Mouse (Mus musculus) lung, adult 2 months (tissue): Measurements from ENCODE around the gene Hist1h2aa. TPM values are rescaled to one million over a fixed set of nuclear protein-coding genes. Genes with fewer than 3 reads are reported as not detected.

Source experiments
- DNase-seq: peaks from one replicate; pipeline ENCODE4 v3.0.0; 2022
- H3K4me1 ChIP-seq: fragments of 200-500 bp; 2 replicates; pipeline ENCODE4 v1.6.1; 2011; ENCODE audit warnings: low read length; ENCODE audit not compliant: control insufficient read depth, insufficient read depth
- H3K4me3 ChIP-seq: fragments of 200-500 bp; replicated peaks from 2 replicates; pipeline ENCODE3; 2011; ENCODE audit warnings: low read depth, mild to moderate bottlenecking, control low read depth, low read length; ENCODE audit errors: extremely low read depth
- CTCF ChIP-seq: fragments of 200-500 bp; IDR thresholded peaks from 2 replicates; pipeline ENCODE4 v1.5.1; 2011; ENCODE audit warnings: mild to moderate bottlenecking, low read length, control low read depth; ENCODE audit not compliant: insufficient read depth
- POLR2A ChIP-seq: fragments of 200-500 bp; IDR thresholded peaks from 2 replicates; pipeline ENCODE4 v1.6.1; 2011; ENCODE audit warnings: low read depth, mild to moderate bottlenecking, control low read depth, low read length, borderline replicate concordance; ENCODE audit errors: extremely low read depth
- WGBS: fragments of 180-500 bp; shearing (Covaris S2); methylation state at CpG from one replicate; pipeline ENCODE4 v1.1.7; 2018; 5-methylcytosine and 5-hydroxymethylcytosine counted together
- polyA plus RNA-seq: library from polyadenylated mRNA; depleted of rRNA; stranded (reverse); fragments of >200 nt; gene quantifications from 2 replicates; pipeline ENCODE4 v1.2.3, GENCODE M21; 2012; rRNA removed

Gene Hist1h2aa
- polyA plus RNA-seq, 1 experiment: not detected

DNA sequence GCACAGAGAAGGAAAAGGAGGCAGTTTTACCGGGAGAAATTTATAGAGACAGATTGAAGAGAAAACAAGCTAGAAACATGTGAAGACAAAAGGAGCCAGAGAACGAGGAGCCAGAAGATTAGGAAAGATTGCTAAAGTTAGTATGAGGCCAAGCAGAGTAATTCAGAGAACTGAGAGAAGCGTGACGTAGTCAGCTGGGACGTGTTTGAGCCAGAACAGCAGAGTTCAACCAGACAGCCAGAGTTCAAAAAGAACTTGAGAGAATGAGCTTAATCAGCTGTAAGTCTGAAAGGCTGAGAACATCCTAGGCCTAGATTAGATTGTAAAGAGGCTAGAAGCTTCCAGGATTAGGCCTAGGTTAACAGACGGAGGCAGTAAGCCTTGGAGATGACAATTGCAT, 6.0 kb downstream of the Hist1h2aa start:
- H3K4me3 ChIP-seq: no peak overlapping the region
- no peak for DNase-seq
- TF ChIP-seq POLR2A (no peak), CTCF (no peak)
- 65% methylated on average over 6 of the region's 6 CpGs for WGBS
- no peaks in the 10 kb centered on the region for H3K4me1 ChIP-seq

DNA sequence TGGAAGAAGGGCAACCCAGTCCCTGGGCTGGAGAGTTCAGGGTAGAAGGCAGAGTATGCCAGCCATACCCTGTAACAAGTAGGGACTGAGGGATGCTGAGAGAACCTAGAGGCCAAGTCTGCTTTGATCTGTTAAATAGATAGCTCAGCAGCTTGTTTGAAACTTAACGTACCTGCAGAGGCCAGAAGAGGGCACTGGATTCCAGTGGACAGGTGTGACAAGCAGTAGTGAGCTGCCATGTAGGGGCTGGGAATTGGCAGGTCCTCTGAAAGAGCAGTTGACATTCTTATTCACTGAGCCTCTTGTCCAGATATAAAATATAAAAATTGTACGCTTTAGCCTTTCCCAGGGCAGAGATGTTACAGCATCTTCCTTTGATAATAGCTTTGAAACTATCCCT, 8.6 kb downstream of the Hist1h2aa start:
- WGBS: 54% methylated on average over 2 of the region's 2 CpGs
- Histone ChIP-seq H3K4me1 (no peaks in the 10 kb centered on the region), H3K4me3 (no peak overlapping the region)
- DNase-seq: no peak
- TF ChIP-seq CTCF: no peak

DNA sequence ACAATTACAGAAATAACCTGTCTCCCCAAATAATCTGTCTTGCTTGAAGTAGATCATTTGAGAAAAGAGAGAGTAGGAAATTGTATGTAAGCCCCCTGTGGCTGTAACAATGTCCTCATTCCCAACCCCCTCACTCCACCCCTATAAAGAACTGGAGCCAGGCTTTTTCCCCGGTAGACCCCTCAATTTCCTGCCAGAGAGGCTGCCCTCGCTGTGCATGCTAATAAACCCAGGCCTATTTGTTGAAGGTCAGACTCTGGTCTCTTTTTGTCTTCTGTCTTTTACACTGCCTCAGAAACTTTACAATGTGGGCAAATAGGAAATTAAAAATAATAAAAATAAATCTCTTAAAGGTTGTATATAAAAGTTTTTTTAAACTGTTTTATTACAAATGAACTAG, 12.0 kb downstream of the Hist1h2aa start:
- no peak for TF ChIP-seq POLR2A
- no peak for TF ChIP-seq CTCF
- Histone ChIP-seq H3K4me3 (no peak overlapping the region), H3K4me1 (no peaks in the 10 kb centered on the region)
- DNase-seq: no peak
- WGBS: 55% methylated on average over 2 of the region's 2 CpGs

DNA sequence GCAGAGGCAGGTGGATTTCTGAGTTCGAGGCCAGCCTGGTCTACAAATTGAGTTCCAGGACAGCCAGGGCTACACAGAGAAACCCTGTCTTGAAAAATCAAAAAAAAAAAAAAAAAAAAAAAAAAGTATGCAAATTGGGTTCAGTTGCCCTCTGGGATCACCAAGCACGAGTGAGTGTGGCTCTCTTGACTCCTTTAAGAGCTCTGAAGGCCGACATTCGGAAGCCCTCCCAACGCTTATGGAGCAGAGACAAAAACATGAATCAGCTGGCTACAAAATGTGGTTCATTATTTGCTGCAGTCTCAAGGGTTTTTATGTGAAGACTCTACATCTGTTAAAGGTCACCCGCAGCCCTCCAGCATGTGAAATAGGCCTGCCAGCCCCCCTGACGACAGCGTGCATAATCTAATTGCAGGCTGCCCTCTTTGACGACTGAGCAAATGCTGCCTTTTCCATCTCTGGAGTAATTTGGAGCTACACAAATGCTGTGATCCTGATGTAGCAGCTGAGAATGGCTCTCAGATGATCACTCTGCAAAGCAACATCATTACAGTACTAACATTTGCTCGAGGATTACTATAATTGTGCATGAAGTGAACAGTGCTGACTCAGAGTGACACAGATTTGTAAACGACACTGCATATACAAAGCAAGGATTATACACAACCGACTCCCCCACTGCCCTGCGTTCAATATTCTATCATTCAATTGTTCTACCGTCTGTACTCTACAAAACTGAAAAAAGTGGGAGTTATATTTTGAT, 15.4 kb downstream of the Hist1h2aa start:
- TF ChIP-seq POLR2A: no peak
- no peak for TF ChIP-seq CTCF
- Histone ChIP-seq H3K4me1 (no peaks in the 10 kb centered on the region), H3K4me3 (no peak overlapping the region)
- no peak for DNase-seq
- WGBS: 68% methylated on average over 14 of the region's 14 CpGs

DNA sequence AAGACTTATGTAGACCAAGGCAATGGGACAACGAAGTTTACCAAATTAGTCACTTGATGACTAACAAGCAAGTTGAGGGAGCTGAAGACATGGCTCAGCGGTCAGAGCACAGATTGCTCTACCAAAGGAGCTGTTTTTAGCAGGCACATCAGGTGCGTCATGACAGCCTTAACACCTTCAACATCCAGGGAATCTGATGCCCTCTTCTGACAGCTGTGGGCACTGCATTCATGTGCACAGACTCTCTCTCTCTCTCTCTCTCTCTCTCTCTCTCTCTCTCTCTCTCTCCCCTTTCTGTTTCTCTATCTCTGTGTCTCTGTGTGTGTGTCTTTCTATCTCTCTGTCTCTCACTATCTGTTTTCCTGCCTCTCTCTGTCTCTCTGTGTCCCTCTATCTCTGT, 16.7 kb downstream of the Hist1h2aa start:
- Histone ChIP-seq H3K4me1 (no peaks in the 10 kb centered on the region), H3K4me3 (no peak overlapping the region)
- TF ChIP-seq POLR2A: no peak
- TF ChIP-seq CTCF: peak; percentile 58
- WGBS: 53% methylated on average over 3 of the region's 3 CpGs
- DNase-seq: peak; percentile 19

DNA sequence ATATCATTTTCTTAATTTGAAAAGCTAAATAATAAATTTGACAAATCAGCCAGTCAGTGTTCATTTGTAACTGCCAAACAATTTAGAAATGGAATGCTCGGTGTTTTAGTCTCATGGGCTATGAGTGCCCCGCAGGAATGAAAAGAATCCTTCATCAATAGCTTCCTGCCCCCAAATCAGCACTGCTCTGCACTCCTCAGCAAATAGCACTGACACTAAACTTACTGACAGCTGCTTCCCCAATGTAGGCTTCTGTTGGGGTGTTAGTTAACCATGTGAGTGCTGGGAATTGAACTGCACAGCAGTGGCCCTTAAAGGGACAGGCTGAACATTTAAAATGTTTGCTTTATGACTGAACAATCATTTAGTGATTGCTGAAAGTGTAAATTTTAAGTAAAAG, 25.5 kb downstream of the Hist1h2aa start:
- TF ChIP-seq CTCF (no peak), POLR2A (no peak)
- Histone ChIP-seq H3K4me1 (no peaks in the 10 kb centered on the region), H3K4me3 (no peak overlapping the region)
- 20% methylated on average over 2 of the region's 2 CpGs for WGBS
- DNase-seq: no peak

DNA sequence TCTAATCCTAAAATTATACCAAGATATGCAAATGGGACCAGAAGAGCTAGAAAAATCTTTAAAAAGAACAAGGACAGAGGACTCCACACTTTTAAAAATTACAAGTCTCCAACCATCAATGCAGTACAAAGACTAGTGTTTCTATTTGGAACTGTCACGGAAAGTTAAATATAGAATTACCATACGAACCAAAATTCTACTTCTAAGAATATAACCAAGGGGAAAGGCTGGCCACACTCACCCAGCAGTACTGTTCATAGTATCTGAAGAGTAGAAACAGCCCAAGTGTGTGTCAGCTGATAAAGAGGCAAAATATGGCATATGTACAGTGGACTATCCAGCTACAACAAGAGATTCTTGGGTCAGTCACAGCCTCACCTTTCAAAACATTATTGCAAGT, 30.6 kb downstream of the Hist1h2aa start:
- WGBS: 70% methylated on average over 2 of the region's 2 CpGs
- DNase-seq: no peak
- no peak overlapping the region for H3K4me3 ChIP-seq
- H3K4me1 ChIP-seq: no peaks in the 10 kb centered on the region
- no peak for TF ChIP-seq CTCF
- TF ChIP-seq POLR2A: no peak

DNA sequence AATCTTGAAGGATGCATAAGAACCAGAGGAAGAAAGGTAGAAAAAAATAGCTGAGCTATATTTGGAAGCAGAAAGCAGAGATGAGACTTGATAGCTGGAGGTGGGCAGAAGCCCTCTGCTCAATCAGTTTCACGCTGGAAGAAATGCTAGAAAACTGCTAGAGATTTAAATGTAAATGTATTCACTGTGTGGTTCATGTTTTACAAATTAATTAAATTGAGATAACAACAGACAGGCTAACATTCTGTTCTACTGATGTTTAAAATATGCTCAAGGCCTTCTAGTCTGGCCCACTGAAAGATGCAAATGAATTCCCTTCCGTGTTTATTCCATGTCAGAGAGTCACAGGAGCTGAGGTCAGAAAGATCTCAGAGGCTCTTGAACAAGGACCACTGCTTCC, 37.6 kb downstream of the Hist1h2aa start:
- no peak overlapping the region for H3K4me3 ChIP-seq
- 63% methylated on average over 2 of the region's 2 CpGs for WGBS
- no peak for TF ChIP-seq CTCF
- TF ChIP-seq POLR2A: no peak
- H3K4me1 ChIP-seq: no peaks in the 10 kb centered on the region
- no peak for DNase-seq

DNA sequence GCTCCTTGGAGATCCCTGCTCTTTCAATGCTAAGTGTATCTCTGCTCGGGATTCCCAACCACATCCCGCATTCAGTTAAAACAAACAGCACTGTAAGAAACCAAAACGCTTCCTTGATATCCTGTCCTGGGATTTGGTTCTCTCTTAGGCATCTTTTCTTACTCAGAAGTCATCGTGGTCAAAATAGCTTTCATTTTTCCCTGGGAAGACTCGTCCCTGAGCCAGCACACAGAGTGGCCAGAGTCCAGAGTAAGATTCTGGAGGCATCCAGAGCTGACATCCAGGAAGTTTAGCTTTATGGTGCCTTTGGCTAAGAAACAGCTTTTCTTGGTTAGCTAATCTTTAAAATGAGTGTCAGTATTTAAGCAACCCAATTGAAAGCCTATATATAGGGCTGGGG, 38.0 kb downstream of the Hist1h2aa start:
- TF ChIP-seq POLR2A (no peak), CTCF (no peak)
- Histone ChIP-seq H3K4me1 (no peaks in the 10 kb centered on the region), H3K4me3 (no peak overlapping the region)
- no peak for DNase-seq
- WGBS: 37% methylated on average over 5 of the region's 5 CpGs

Other genes starting within 250 kb of the Hist1h2aa start
- gene Hist1h1t, start 238.6 kb upstream of the Hist1h2aa start, polyA plus RNA-seq: not detected in 2 replicates
- 6.3 and 6.8 TPM in 2 replicates for gene Hist1h4c, start 236.0 kb upstream of the Hist1h2aa start, polyA plus RNA-seq
- 21.3 and 24.2 TPM in 2 replicates for gene Hfe, start 223.6 kb upstream of the Hist1h2aa start, polyA plus RNA-seq
- gene Hist1h1c, start 195.7 kb upstream of the Hist1h2aa start, polyA plus RNA-seq: 38.1 and 46.7 TPM in 2 replicates
- gene Hist1h3c, start 188.9 kb upstream of the Hist1h2aa start, polyA plus RNA-seq: 1.2 and 2.9 TPM in 2 replicates
- 2.5 and 2.6 TPM in 2 replicates for gene Hist1h2bb, start 187.7 kb upstream of the Hist1h2aa start, polyA plus RNA-seq
- 2.0 and 3.9 TPM in 2 replicates for gene Hist1h2ab, start 183.3 kb upstream of the Hist1h2aa start, polyA plus RNA-seq
- 2.6 and 3.8 TPM in 2 replicates for gene Hist1h3b, start 182.2 kb upstream of the Hist1h2aa start, polyA plus RNA-seq
- 2.5 and 2.8 TPM in 2 replicates for gene Hist1h4b, start 177.4 kb upstream of the Hist1h2aa start, polyA plus RNA-seq
- 2.4 and 2.9 TPM in 2 replicates for gene Hist1h4a, start 173.2 kb upstream of the Hist1h2aa start, polyA plus RNA-seq
- 3.1 and 4.3 TPM in 2 replicates for gene Hist1h3a, start 172.1 kb upstream of the Hist1h2aa start, polyA plus RNA-seq
- not detected in 2 replicates for gene Hist1h1a, start 170.8 kb upstream of the Hist1h2aa start, polyA plus RNA-seq
- 0.07 TPM in 1 of 2 replicates, not detected in the other for gene Trim38, start 164.5 kb upstream of the Hist1h2aa start, polyA plus RNA-seq
- 0.32 and 0.52 TPM in 2 replicates for gene Slc17a2, start 127.5 kb upstream of the Hist1h2aa start, polyA plus RNA-seq
- 0.02 TPM in 1 of 2 replicates, not detected in the other for gene Slc17a3, start 95.0 kb upstream of the Hist1h2aa start, polyA plus RNA-seq
- not detected in 2 replicates for gene Slc17a1, start 66.7 kb upstream of the Hist1h2aa start, polyA plus RNA-seq
- 0.07 TPM in 1 of 2 replicates, not detected in the other for gene Slc17a4, start 19.5 kb upstream of the Hist1h2aa start, polyA plus RNA-seq
- not detected in 2 replicates for gene Hist1h2ba, start 306 bp upstream of the Hist1h2aa start, polyA plus RNA-seq
- not detected in 2 replicates for gene Scgn, start 56.8 kb downstream of the Hist1h2aa start, polyA plus RNA-seq